13 mouse cellular contexts compared by ENCODE assay signal in genomic region chr6:93152431-93153208, GRCm38 (mm10).
"Had no signal": no experiment of that assay in that cellular context is flagged by ENCODE, and none has a peak within 500 bp of the region (broad histone marks: within the 10 kb centered on the region; RNA-seq: fewer than 3 reads in every experiment).

No protein-coding gene starts in this region.

- H3K4me2 ChIP-seq: hindbrain, embryonic 14.5 days; intestine, embryonic 15.5 days; limb, embryonic 12.5 days; midbrain, embryonic 11.5 days; midbrain, embryonic 15.5 days; neural tube, embryonic 12.5 days had no signal

- H3K4me1 ChIP-seq: intestine, embryonic 15.5 days; limb, embryonic 12.5 days; megakaryocyte, embryonic 14.5 days; midbrain, embryonic 15.5 days; neural tube, embryonic 12.5 days had no signal

- H3K4me3 ChIP-seq: intestine, embryonic 15.5 days; layer of hippocampus, adult 2 months; limb, embryonic 12.5 days; megakaryocyte, embryonic 14.5 days; midbrain, embryonic 15.5 days; neural tube, embryonic 12.5 days had no signal

- H3K9ac ChIP-seq: hindbrain, embryonic 14.5 days; intestine, embryonic 15.5 days; limb, embryonic 12.5 days; midbrain, embryonic 15.5 days; neural tube, embryonic 12.5 days had no signal

- H3K36me3 ChIP-seq: intestine, embryonic 15.5 days; limb, embryonic 12.5 days; midbrain, embryonic 15.5 days; neural tube, embryonic 12.5 days had no signal

- H3K9me3 ChIP-seq: intestine, embryonic 15.5 days; limb, embryonic 12.5 days; midbrain, embryonic 15.5 days; neural tube, embryonic 12.5 days had no signal

- H3K27me3 ChIP-seq: intestine, embryonic 15.5 days; limb, embryonic 12.5 days; megakaryocyte, embryonic 14.5 days; midbrain, embryonic 15.5 days; neural tube, embryonic 12.5 days had no signal

- DNase-seq: liver; right cerebral cortex, adult 18-20 months; right cerebral cortex, postnatal 25 days; thymus, postnatal 36 days had no signal

- H3K27ac ChIP-seq: hindbrain, embryonic 14.5 days; intestine, embryonic 15.5 days; layer of hippocampus, adult 2 months; limb, embryonic 12.5 days; macrophage; midbrain, embryonic 15.5 days; neural tube, embryonic 12.5 days had no signal

- ATAC-seq: intestine, embryonic 15.5 days; midbrain, embryonic 15.5 days had no signal
